Mouse (Mus musculus) left cerebral cortex, adult 11 months (tissue): Measurements from ENCODE around the gene Atp8b2.

Source experiments
- DNase-seq: peaks from one replicate; pipeline ENCODE4 v3.0.0; 2022; ENCODE audit warnings: low spot score

Gene Atp8b2

DNA sequence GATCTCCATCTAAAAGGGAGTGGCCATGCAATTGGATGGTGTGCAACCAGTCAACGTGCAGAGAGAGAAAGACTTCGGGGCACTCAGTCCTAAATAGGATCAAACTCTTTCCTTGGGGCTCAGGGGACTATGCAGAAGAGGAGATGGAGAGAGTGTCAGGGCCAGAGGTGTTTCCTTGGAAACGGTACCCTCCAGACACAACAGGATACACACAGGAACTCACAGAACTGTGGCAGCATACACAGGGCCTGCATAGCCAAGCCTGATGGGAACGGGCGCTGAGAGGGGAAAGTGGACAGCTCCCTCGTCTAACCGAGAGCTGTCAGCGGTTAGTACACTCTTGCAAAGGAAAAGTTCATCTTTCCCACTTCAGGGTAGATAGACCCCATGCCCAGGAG is 63.8 kb downstream of the Atp8b2 start:
- no peak for DNase-seq

DNA sequence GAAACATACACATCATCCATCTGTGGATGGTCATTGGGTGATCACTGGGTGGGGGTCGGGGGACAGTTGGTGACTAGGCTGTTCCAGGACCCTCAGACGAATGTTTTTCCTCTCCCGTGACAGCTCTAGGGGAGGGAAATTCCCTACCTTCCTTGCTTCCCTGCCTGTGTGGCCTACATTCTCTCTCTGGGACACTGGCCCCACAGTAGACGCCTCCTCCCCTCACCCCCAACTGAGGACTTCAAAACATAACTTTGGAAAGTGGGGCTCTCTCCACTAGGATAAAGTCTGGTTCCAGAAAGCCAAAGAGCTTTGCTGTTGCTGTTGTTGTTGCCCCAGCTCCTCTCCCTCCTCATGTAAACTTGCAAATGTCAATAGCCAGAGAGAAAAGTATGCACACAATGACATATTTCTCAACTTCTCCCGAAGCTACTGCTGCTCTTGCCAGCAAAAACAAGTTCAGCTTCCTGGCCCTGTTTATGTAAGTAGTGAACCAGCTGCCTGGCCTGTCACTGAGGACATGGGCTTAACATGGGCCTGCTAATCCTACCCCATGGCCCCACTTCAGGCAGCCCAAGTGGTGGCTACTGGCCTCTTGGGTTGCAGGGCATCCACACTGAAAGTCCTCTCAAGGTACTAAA is 64.3 kb downstream of the Atp8b2 start:
- no peak for DNase-seq

DNA sequence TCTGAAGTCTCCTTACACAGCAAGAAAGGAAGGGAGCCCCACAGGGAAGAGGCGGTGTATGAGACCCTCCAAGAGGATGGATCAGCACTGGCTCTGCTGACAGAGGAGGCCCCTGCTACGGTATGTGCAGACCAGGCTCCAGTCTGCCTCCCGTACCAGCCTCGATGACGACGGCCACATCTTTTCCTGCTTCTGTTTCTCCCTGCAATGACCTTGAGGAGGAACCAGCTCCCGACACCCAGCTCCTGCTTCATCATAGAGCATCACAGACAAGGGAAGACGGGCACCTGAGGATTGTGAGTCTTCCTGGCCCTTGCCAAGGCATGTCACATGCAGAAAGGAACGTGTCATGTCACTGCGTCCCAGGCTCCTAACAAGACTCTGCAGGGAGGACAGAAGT is 65.3 kb downstream of the Atp8b2 start:
- no peak for DNase-seq

DNA sequence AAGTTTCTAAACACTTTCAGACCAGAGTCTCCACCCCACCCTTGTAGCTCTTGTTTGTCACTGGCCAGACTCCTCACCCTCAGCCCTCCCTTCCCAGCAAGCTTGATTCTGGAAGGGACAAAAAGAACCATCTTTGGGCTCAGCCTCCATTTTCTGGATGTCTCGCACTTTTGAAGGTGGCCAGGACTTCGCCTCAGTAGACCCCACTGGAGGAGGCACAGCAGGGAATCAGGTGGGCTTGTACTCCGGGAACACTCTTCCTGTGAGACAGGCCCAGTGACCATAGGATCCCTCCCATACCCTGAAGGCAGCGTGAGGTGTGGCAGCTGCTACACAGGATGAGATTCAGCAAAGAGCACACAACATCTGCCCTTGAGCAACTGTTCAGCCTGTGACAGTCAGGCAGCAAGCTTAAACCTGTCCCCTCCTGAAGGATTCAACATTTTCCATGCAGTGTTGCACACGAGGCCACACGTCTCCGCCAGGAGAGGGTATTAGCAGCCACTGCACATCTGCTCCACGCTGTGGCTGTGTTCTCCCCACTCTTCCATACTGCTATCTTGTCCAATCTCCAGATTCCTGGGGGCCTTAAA is 66.0 kb downstream of the Atp8b2 start:
- DNase-seq = no peak

DNA sequence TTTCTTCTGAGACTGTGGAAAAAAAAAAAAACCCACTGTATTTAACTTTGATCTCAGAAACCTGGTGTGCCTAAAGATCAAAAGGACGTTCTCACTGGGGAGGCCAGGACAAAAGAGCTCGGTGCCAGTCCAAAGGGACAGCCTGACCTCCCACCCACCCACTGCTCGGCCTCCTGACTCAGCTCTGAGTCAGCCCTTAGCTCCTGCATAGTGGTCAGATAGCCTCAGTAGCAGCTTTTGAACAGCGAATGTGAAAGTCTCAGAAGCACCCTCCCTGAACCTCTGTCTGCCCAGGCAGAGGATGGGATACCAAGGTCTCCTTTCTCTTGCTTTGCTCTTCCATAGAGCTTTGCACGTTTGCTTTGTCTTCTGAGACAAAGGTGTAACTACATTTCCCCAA is 66.7 kb downstream of the Atp8b2 start:
- no peak for DNase-seq

DNA sequence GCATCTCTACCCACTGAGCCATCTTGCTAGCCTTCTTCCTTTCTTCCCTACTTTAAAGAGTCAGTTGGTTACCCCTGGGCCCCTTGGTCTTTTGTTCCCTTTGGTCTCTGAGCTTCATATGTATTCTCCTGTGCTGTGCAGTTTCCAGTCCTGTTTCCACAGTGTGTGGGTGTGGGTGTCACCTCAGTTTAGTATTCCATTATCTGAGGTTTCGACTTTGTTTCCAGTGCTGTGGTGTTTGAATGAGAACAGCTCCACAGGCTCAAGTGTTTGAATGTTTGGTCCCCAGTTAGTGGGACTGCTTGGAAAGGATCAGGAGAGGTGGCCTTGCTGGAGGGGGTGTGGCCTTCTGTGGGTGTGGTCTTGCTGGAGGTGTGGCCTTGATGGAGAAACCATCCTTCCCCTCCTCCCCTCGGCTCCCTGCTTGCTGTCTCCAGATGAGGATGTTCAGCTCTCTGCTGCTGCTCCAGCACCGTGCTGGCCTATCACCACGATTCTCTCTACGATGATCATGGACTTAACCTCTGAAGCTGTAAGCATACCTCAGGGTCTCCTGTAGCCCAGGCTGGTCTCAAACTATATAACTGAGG is 70.7 kb downstream of the Atp8b2 start:
- DNase-seq = no peak

DNA sequence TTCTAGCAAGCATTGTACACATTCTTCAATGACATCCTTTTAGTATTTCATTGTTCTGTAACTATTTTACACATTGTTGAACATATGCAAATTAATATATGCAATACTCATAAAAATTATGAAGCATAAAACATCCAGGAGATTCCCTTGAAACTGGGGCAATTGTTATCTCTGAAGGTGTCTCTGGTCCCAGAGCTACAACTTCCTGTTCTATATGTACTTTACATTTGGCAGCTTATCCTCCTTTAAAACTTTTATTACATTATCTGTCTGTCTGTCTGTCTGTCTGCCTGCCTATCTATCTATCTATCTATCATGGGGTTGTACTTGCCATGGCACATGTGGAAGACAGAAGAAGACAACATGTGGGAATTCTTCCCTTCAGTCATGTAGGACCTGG is 71.6 kb downstream of the Atp8b2 start:
- no peak for DNase-seq

DNA sequence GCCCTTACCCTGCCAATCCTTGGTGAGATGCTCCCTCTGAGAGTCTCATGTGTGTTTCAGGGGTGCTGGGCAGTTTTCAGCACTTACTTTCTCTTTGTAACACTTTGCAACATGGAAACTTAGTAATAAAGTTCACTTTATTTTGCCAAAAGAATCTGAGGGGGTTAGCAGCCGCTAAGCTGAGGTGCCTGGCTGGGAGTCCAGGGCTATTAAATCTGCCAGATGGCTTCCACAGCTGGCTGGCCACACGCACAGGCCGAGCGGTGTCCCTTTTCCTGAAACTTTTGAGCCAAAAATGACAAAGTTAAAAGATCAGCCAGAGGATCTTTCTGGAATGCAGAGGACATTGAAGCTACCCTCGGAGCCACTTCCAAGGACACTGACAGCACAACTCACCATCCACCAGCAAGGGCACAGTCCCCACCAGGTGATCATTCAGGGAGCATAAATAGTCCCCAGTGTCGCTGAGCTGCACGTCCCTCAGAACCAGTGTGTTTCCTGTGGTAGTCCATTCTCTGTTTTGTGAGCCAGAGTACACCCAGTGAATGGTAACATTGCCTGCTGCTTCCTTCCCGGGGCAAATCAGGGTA is 73.4 kb downstream of the Atp8b2 start:
- DNase-seq = no peak
